Mouse (Mus musculus) kidney, postnatal 10 days (tissue): ENCODE measurements around the gene Tjp3.

Source experiments
- DNase-seq: peaks from one replicate; pipeline ENCODE4 v3.0.0; 2021; ENCODE audit warnings: mixed read lengths

The Tjp3 gene

DNA sequence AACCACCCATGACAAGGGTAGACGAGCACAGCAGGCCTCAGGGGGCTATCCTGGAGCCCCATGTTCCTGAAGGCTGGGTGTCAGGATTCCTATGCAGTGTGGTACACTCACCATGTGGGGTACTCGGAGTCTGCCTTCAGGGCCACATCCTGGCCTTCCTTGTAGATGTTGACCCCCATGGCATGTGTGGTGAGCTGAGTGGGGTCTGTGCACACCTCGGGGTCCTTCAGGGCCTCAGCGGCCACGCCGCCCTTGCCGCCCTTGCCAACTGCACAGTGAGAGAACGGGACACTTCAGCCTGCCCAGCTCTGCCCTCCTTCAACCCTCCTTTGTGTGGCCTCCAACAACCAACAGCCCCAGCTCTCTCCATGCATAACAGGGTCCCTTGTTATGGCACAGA is 25.8 kb downstream of the Tjp3 start:
- DNase-seq, result no peak

DNA sequence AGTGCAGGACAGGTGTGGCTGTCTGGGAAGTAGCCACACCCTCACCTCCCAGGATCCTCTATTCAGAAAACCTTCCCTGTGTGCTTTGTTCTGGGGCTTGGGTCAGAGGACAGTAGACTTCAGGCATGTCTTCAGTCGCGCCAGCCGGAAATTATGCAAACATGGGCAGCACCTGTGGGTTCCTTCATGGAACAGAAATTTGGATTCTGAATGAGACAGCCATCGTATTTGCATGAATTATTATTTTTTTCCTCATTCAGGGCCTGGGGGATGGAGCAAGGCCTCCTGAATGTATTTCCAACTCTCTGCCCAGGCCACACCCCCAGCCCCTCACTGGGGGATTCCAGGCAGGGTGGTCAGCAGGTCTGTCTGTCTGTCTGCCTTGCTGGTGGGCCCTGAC is 30.4 kb downstream of the Tjp3 start:
- no peak for DNase-seq

DNA sequence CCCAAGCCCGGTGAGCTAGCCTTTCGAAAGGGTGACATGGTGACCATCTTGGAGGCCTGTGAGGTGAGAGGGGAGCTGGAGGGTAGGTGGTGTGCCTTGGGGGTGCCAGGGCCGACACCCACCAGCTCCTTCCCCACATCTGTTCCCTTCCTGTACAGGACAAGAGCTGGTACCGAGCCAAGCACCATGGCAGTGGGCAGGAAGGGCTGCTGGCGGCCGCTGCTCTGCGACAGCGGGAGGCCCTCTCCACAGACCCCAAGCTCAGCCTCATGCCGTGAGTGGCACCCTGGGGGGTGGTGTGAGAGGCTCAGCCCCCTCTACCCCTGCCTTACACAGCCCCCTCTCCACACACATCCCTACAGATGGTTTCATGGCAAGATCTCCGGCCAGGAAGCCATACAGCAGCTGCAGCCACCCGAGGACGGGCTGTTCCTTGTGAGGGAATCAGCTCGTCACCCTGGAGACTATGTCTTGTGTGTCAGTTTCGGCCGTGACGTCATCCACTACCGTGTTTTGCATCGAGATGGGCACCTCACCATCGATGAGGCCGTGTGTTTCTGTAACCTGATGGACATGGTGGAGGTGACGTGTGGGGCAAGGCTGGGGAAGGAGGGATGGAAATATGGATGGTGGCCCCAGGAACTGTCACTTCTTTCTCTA is 32.0 kb downstream of the Tjp3 start:
- DNase-seq, result no peak

DNA sequence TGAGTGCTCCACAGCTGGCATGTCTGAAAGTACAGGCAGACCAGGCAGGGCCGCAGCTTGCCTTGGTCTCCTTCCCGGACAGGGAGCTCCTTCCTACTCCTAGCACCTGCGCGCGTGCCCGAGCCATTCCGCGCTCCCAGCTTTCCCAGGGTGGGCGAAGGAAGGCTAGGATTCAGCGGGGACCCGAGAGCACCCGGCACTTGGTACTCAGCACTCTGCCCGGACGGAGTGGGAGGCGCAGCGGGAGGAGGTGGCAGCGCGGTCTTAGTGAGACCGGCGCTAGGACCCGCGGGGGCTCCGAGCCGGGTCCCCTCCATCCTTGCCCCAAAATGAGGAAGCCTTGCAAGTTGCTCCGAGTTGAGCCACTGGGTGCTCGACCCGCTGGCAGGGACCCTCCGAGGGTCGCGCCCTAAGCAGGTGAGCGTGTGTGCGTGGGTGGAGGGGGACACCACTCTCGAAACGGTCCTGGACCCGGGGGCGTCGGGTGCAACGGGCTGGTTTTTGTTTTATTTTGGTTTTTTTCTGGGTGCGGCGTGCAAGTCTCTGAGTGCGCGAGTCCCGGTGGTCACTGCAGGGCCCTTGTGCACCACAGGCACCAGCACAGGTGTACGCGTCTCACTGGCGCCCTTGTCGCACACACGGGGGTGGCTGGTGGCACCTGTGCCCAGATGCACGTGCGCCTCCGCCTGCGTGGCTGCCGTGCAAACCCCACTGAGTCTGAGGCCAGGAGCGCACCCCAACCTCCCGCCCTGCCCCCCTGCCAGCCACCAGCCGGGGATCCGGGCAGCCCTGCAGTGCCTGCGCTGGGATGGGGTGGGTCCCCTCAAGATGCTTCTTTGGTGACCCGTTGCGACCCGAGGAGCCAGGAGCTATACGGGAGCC is 34.0 kb downstream of the Tjp3 start:
- DNase-seq, result no peak

DNA sequence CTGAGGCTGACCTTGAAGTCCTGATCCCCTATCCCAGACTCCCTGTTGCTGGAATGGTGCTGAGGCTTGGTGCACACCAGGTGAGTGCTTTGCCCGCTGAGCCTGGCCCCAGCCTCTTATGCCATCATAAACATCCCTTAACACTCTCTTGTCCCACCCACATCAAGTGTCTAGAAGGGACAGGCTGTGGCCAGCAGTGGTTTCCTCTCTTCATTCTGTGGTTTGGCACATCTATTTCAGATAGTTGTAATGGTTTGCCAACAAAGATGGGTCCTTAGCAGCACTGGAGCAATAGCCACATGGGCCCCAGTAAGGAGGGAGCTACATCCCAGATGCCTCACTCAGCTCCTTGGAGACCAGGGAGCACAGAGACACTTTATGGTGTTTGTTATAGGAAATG is 36.5 kb downstream of the Tjp3 start:
- no peak for DNase-seq

DNA sequence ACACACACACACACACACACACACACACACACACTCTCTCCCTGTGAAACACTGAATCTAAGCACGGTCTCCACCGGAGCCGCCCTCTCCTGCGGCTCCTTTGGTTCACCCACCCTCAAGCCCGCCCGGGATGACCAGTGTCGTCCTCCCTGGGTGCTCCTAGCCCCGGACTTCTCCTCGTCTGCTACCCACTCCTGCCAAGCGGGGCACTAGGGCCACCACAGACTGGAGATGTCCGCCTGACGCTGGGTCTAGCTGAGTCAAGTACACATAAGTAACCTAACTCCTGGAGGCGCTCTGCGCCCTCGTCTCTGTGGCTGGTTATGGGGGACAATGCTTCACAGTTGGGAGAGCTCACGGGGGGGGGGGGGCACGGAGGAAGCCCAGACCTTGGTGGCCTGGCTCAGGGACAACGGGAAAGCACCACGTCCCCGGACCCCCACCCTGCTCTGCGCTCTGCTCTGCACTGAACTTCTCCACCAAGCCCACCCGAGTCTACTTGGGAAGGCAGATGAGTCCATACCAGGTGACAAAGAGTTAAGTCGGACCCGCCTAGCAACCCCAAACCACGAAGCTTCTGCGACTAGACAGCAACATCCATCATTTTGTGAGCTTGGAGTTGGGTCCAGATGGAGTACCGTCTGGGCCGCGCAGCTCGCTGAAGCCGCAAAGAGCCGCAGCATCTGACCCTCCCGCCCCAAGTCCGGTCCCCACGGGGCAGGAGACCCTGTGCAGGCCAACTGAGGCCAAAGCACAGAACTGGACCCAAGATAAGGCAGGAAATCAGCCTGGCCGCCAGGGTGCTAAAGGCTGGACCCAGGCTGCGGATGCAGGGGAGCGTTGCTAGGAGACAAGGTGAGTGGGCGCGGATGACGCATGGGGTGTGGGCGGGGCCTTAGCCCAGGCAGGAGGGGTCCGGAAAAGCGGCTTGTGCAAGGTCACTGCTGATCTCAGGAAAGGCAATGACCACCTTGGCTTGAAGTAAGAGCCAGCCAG is 38.7 kb downstream of the Tjp3 start, which contains the start of gene Matk:
Gene Matk (plus strand): TSS at position 512 of the 996 bp plus-strand sequence.
- peak; percentile 80 for DNase-seq

DNA sequence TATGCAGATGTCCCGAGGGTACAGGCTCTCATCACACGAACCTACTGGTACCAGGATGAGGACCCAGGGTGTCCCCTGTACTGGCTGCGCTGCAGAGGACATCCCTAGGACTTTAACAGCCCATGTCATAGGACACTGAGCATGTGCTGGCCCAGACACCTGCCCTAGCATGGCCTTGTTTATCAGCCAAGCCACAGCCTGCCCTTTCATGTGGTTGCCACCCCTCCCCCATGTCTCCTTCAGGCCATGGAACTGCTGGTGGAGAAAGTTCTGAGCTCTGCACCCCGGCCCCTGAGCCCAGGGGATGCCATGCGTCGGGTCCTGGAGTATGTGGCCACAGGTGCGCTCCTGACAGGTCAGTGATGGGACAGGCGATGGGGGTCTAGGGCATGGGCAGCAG is 41.9 kb downstream of the Tjp3 start:
- DNase-seq, result no peak

DNA sequence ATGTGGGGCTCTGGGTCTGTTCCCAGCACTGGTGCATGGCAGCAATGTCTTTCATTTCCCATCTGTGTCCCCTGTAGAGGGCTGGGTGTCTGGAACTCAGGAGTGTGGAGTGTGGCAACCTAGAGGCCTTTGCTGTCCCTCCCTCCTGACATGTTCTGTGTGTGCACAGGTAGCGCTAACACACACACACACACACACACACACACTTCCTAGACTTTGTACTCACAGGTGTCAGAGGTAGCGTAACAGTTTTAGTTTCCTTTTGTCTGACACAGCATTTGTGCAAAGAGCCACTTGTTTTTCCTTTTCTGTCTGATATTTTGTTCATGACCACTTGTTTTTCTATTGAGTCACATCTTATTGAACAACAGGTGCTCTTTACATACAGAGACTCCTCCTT is 43.6 kb downstream of the Tjp3 start:
- no peak for DNase-seq

DNA sequence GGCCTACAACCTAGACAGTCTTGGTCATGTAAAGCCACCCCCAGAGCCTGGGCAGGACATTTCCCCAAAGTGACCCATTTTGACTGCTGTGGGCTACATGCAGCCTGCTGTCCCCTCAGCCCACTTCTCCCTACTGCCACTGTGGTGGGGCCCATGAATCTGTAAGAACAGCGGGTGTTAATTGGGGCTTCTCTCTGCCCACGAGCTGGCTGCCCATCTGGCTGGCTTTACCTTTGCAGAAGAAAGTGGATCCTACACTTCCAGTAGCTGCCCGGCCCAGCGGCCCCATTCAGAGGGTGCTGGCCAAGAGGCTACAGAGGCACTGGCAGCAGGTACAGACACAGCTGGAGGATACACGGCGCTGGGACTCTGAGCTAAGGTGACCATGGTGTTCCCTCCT is 46.2 kb downstream of the Tjp3 start:
- DNase-seq, result no peak

DNA sequence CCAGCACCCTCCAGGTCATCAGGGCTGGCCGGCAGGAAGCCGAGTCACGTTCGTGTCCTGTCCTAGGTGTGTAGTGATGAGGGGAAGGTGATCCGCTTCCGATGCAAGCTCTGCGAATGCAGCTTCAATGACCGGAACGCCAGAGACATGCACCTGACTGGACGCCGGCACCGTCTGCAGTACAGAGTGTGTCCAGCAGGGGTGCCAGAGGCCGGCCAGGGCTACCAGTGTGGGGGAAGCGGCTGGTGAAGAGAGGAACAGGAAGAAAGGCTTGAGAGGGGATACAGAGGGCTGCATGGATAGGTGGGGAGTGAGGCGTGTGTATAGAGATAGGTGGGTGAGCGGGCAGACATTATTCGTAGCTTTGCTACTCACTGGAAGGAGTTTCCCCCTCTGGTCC is 46.8 kb downstream of the Tjp3 start:
- DNase-seq, result peak; percentile 88

DNA sequence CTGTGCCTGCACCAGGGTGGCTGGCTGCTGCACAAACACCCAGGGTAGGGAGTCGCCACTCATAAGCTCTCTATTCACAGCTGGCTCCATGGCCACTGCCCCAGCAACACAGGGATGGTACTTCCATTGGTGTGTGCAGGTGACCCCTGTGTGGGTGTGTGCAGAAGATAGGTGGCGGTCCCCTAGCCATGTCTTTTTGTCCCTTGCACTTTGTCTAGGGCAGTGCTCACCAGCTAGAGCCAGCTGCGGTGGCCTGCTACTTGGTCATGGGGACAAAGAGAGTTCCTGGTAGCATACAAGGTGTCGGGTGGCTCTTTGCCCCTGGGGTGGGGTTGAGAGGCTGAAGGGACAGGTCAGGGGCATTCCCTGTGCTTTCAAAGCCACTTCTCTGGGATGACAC is 47.2 kb downstream of the Tjp3 start:
- DNase-seq, result peak; percentile 6

DNA sequence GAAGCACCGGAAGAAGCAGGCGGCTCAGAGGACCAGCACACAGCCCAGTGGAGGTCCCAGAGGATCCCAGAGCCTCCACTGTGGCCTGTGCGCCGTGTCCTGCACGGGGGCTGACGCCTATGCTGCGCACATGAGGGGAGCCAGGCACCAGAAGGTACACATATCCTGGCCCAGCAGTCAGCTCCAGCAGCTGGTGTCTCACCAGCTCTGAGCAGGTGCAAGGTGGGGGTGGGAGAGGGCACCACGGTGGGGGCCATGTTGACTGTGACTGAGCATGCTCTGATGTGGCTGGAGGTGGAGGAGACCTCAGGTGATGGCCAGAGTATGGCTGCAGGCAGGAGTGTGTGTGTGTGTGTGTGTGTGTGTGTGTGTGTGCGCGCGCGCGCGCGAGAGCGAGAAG is 49.4 kb downstream of the Tjp3 start:
- peak; percentile 9 for DNase-seq

DNA sequence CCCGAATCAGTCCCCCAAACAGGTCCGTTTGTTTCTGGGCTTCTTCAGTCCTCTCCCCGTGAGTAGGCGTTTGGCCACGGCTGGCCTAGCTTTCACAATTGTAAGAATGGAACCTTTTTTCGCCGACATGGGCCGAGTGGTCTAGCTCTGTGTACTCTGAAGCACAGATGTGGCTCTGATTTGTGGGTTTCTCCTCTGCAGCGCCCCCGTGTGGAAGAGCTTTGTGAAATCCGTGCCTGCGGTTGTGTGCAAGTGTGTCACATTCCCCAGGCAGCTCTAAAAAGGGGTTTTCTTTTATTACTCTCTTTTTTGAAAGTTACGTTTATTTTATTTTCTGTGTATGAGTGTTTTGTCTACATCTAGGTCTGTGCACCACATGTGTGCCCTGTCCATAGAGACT is 50.5 kb downstream of the Tjp3 start:
- DNase-seq, result peak; percentile 70

DNA sequence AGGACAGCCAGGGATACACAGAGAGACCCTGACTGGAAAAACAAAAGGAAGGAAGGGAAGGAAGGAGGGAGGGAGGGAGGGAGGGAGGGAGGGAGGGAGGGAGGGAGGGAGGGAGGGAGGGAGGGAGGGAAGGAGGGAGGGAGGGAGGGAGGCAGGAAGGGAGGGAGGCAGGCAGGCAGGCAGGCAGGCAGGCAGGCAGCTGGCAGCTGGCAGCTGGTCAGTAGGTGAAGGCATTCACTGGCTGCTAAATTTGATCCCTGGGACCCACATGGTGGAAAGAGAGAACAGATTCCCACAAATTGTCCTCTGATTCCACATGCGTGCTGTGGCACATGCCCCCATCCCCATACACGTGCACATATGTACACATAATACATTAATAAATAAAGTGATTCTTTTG is 52.8 kb downstream of the Tjp3 start:
- DNase-seq, result no peak

DNA sequence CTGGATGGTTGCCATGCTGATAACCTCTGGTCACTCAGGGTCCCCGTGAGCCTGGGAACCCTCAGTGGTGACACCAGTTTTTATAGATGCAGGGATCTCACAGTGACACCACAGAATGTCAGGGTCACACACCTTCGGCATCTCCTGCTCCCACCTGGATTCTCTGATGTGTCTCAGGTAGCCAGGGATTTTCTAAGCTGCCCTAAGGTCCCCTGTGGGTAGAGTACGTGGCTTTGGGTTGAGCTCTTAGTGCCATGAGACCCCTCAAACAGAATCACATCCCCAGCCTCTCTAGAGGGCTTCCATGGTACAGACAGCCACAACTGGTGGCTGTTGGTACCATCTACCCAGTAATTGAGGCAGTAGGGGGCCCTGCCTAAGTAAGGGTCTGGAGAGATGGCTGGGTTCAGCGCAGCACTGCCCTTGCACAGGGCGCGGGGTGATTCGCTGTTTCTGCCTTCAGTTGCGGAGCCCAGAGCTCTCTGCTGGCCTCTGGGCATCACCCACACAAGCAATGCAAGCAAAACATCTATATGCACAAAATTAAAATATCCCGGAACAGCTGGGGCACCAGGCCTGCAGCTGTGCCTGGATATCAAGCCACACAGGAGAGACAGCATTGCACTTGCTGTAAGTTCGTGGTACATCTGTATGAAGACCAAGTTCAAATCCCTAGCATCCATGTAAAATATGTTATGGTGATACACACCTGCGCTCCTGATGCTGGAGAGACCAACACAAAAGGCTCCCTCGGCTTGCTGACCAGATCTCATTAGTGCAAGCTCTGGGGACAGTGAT is 54.7 kb downstream of the Tjp3 start:
- DNase-seq, result no peak

DNA sequence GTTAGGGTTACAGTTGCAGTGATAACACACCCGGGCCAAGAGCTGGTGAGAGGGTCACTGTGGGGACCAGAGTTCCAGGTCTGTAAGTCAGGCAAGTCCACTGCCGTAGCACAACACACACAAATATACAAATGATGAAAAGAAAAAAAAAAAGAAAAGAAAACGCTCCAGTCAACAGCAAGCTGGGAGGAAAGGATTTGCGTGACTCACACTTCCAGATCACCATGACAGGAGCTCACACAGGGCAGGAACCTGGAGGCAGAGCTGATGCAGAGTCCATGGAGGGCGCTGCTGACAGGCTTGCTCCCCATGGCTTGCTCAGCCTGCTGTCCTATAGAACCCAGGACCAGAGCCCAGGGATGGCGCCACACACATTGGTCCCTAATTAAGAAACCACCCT is 57.2 kb downstream of the Tjp3 start:
- DNase-seq, result no peak

DNA sequence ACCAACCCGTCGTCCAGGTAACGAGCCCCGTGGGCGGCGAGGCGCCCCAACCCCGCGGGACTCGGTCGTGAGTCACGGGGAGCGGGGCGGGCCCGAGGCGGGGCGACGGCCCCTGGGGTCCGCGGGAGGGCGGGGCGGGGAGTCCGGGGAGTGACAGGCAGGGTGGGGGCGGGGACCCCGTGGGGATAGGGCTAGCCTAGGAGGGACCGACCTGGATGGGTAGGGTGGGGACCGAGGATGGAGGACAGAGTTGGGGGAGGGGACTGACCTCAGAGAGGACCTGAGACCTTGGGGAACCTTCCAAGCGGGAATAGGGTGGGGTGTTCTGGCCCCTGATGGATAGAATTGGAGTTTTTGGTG is 58.2 kb downstream of the Tjp3 start:
- no peak for DNase-seq

DNA sequence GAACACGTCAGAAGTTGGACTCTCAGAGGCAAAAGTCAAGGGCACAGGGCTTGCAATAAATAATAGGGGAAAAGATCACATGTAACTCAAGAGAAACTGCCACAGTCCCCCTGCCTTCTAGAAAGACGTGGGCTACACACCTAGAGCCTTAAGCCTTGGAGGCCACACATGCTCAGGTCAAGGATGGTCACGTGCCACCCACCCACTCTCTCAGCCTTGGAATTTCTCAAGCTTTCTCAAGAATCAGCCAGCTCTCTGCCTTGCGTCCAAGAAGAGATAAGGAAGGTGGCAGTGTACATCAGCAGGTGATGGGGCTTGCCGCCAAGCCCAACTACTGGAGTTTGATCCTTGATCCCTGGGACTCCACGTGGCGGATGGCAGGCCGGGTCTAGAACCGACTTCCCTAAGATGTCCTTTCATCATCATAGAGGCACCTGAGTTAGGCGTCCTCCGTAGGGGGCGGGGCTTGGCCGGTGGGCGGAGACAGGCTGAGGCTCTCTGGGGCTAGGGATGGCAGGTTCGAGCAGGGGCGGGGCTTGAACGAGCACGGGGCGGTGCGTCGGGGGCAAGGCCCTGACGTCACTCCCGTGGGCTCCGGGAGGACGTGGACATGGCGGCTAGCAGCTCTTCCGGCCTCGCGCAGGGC is 58.7 kb downstream of the Tjp3 start, which contains the start of gene Zfr2:
Gene Zfr2 (plus strand): TSS at position 576 of the 646 bp plus-strand sequence.
- DNase-seq, result peak; percentile 95

DNA sequence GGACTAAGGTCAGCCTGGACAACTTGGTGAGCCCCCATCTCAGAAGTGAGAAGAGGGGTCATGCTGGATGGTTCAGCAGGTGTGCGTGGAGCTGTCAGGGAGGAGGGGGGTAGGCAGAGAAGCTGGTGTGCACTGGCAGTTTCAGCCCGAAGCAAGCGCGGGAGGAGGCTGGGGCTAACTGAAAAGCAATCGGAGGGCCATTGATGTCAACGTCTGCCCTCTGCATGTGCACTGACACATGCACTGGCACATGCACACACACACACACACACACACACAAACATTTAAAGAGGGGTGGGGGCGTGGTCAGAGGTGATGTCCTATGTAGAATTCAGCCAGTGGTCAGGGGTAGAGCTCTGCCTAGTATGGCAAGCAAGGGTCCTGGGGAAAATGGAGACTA is 59.9 kb downstream of the Tjp3 start:
- no peak for DNase-seq

DNA sequence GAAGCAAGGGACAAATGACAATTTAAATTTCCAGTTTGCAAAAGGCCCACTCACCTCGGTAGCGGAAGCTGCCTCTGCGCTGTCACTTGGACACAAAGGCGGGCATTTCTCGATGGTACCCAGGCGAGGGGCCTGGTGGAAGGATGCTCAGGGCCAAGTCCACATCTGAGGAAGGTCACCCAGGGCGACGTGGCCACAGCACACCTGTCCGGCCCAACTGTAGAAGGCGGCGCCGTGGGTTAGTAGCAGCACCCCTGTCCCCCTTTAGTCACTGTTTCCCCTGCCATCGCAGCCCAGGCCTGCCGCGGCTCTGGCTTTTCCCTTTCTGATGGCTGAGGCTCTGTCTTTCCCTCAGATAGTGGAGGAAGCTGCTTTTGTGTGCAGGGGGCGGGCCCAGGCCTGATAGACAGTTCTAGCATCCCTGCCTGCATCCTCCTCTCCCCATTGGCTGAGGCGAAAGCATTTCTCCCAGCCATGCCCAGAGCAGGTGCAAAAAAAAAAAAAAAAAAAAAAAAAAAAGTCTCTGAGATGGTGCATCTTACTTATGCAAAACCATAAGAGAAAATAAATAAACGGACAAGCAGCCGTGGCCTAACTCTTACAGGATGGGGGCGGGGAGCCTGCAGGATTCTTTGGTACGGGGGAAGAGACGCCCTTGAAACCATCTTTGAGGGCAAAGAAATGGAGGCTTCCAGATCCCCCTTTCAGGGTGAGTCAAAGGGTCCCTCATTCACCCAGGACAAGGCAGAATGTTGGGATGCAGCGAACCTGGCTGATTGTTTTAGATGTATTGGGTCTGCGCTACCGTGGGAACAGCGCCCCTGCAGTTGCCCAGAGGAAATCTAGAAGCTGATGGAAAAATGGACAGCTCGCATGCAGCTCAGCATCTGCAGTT is 60.7 kb downstream of the Tjp3 start, which contains the start of gene Atcay:
Gene Atcay (minus strand): TSS at position 396 of the 895 bp plus-strand sequence.
- peak; percentile 50 for DNase-seq
